Mouse (Mus musculus): ENCODE data around the gene Mphosph6.

Gene Mphosph6

GRCm38 (mm10) chr8:117801443-117802298 lies at the start of gene Mphosph6:
Gene Mphosph6 (minus strand): TSS chr8:117801943.
- peak; percentile 98 for DNase-seq (ENCODE audit: low spot score)

GRCm38 (mm10) chr8:117850420-117850819 lies 48.7 kb upstream of the Mphosph6 start:
- no peak for DNase-seq (ENCODE audit: low spot score)

GRCm38 (mm10) chr8:117847865-117848264 lies 46.1 kb upstream of the Mphosph6 start:
- no peak for DNase-seq (ENCODE audit: low spot score)

- DNase-seq (ENCODE audit: low spot score), result no peak
Measured at GRCm38 (mm10) chr8:117843694-117844093, 42.0 kb upstream of the Mphosph6 start.

- DNase-seq (ENCODE audit: low spot score), result no peak
Measured at GRCm38 (mm10) chr8:117813524-117813923, 11.8 kb upstream of the Mphosph6 start.

DNA sequence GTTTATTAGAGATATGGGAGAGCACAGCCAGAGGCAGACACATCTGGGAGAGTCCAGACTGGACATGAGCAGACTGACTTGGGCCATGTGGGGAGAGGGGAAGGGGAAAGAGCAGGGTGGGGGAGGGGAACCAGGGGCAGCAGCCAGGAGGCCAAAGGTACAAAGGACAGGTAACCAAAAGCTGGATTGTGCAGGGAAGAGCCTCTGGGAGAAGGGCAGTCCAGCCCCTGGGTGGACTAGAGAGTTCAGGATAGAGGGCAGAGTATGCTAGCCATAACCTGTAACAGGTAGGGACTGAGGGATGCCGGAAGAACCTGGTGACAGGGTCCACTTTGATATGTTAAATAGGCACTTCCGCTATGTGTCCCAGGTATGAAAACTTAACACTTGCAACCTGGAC lies 8.9 kb upstream of the Mphosph6 start:
- no peak for DNase-seq (ENCODE audit: low spot score)

DNA sequence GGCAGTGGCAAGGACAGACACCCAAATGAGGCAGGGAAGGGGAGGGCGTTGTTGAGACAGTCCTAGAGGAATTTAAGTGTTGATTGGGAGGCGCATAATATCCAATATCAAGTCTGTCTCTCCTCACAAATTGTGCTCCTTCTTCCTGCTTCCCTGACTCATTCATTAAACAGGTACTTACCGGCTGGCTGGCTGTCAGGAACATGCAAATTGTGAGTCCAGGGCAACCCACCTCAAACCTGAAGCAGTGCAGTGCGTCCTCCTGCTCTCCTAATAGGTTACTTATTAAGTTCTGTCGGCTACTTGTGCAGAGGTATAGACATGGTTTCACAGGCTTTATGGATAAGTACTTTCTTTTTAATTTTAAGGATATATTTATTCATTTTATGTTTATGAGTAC lies 3.7 kb upstream of the Mphosph6 start:
- no peak for DNase-seq (ENCODE audit: low spot score)

GRCm38 (mm10) chr8:117802299-117802689 lies 551 bp upstream of the Mphosph6 start:
- no peak for DNase-seq (ENCODE audit: low spot score)

GRCm38 (mm10) chr8:117798066-117798465 lies 3.7 kb downstream of the Mphosph6 start:
- DNase-seq (ENCODE audit: low spot score), result no peak

- no peak for DNase-seq (ENCODE audit: low spot score)
Measured at GRCm38 (mm10) chr8:117796464-117796863, 5.3 kb downstream of the Mphosph6 start.

DNA sequence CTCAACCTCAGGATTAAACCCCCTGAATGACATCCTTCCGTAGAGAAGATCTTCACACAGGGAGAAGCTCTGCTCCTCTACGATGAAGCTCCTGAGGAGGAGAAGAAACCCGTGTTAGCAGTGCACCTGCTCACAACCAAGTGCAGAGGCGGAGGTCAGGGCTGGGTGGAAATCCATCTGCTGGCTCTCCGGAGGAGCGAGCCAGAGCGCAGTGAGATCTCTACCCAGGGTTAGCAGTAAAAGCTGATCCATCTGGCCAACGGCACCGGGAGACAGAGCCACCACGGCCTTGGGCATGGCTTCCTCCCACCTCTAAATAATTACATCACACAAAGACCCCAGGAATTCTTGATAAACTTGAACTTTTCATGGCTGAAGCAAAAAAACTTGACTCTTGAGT lies 7.2 kb downstream of the Mphosph6 start:
- no peak for DNase-seq (ENCODE audit: low spot score)

GRCm38 (mm10) chr8:117792616-117793144 lies 9.1 kb downstream of the Mphosph6 start:
- DNase-seq (ENCODE audit: low spot score), result no peak

DNA sequence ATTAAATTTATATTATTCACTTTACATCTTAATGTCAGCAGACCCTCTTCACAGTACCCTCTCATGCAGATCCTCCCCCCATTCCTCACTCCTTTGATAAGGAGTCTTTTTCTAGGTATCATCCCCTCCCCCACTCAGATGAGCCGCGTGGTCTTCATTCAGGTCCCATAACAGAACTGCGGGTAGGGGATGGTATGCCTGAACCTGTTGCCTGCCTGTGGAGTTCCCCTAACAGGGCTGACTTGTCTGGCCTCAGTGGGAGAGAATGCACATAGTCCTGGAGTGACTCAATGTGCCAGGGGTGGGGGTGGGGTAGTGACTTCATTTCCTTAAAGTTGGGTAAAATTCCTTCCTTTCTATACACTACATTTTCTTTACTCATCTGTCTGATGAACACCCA lies 15.3 kb downstream of the Mphosph6 start:
- DNase-seq (ENCODE audit: low spot score), result no peak

GRCm38 (mm10) chr8:117783021-117783420 lies 18.7 kb downstream of the Mphosph6 start:
- no peak for DNase-seq (ENCODE audit: low spot score)

DNA sequence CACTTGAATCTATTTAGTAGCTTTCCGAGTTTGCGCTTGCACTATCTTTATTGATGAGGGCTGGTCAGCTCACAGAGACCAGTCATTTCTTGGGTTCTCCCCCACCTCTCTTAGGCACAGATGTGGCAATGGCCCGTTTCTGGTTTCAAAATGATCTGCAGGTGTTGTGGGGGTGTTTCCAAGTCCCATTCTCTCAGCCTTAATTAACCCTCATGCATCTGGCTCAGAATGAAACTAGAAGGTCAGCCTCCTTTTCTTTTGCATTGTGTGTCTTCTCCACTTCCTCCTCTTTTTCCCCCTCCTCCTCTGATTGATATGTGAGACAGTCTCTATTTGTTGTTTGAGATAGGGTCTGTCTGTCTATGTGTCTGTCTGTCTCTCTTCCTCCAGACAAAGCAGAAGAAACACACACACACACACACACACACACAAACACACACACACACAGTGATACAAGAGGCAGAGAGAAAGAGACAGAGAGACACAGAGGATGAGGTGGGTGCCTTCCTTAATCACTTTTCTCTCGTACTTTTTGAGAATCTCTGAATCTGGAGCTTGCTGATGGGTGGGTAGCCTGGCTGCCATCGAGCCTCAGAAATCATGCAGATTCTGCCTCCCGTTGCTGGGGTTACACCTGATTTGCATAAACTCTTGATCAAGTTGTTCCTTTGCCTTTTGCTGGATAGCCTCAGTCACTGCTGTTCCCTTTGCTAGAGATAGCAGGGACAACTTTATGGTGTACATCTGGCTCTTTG lies 20.2 kb downstream of the Mphosph6 start:
- DNase-seq (ENCODE audit: low spot score), result no peak

DNA sequence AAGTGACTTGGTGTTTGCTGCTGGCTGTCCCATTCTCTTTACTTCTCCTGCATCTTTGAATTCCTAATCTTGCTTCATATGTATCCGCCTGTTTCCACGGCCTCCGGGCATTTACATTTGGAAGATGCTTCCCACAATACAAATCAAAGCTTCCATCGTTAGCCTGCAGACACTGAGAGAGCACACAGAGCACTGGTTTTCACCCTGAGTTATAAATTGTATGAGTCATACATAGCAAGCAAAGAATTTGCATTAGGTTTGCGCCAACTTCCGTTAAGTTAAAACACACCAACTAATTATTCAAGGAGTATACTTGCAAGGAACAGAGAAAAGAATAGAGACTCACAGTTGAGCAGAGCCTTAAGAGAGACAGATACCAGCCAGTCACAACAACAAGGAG lies 22.4 kb downstream of the Mphosph6 start:
- DNase-seq (ENCODE audit: low spot score), result no peak

- no peak for DNase-seq (ENCODE audit: low spot score)
Measured at GRCm38 (mm10) chr8:117778531-117779322, 23.0 kb downstream of the Mphosph6 start.

- DNase-seq (ENCODE audit: low spot score), result no peak
Measured at GRCm38 (mm10) chr8:117776075-117776474, 25.7 kb downstream of the Mphosph6 start.

- DNase-seq (ENCODE audit: low spot score), result no peak
Measured at GRCm38 (mm10) chr8:117775626-117776025, 26.1 kb downstream of the Mphosph6 start.

- DNase-seq (ENCODE audit: low spot score), result peak; percentile 24
Measured at GRCm38 (mm10) chr8:117772597-117772996, 29.1 kb downstream of the Mphosph6 start.

DNA sequence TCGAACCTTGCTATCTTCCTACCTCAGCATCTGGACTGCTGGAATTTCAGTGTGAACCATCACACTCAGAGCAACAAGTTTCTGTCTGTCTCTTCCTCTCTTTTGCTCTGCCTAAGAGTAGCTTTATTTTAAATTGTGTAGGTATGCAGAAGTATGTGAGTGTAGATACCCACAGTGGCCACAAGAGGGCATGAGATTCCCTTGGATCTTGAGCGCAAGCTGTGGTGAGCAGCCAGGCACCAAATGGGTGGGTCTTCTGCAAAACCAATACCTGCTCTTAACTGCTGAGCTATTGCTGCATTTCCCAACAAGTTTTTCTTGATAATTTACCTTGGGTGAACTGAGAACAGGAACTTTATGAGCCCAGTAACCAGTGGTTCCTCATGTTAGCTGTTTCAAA lies 29.6 kb downstream of the Mphosph6 start:
- DNase-seq (ENCODE audit: low spot score), result peak; percentile 26

Measured in urinary bladder, postnatal 25 days (tissue).